Mouse (Mus musculus): ENCODE measurements around the gene Gpsm1.
A peak's percentile ranks its signal among the peaks of the same experiment; 100 is the strongest.

The Gpsm1 gene

DNA sequence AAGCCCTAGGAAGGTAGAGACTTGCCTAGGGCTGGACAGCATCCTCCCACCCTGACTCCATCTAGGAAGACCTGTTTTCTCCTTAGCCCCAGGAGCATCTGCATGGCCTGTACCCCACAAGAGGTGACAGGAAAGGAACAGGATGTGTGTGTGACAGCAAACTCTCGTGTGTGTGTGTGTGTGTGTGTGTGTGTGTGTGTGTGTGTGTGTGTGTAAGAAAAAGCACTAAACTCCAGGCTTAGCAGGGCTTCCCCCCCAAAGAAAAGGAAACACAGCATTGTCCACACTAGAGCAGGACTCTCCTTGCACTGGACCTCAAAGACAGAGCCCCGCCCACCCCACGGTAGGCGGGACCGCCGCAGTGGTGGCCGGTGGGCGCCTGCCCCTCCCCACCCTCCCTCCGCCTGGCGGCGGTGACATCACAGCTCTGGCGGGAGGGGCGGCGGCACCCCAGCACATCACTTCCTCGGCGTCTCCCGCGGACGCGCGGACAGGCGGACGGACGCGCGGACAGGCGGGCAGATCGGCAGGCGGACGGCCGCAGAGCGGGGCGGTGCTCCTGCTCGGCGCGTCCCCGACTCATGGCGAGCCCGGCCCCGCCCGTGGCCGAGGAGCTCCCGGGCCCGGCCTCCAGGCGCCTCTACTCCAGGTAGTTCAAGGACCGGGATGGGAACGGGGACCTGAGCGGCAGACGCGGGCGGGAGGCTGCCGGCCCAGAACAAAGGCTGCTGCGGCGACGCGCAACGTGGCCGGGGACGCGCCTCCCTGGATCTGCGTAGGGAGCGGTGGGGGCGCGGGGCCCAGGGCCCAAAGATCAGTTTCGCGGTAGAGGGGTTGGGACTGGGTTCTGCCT is at the start of gene Gpsm1:
Gpsm1 (plus strand) TSS at position 444 of the 853 bp plus-strand sequence.
- DNase-seq (ENCODE audit: low read depth, low spot score): peak; percentile 69

DNA sequence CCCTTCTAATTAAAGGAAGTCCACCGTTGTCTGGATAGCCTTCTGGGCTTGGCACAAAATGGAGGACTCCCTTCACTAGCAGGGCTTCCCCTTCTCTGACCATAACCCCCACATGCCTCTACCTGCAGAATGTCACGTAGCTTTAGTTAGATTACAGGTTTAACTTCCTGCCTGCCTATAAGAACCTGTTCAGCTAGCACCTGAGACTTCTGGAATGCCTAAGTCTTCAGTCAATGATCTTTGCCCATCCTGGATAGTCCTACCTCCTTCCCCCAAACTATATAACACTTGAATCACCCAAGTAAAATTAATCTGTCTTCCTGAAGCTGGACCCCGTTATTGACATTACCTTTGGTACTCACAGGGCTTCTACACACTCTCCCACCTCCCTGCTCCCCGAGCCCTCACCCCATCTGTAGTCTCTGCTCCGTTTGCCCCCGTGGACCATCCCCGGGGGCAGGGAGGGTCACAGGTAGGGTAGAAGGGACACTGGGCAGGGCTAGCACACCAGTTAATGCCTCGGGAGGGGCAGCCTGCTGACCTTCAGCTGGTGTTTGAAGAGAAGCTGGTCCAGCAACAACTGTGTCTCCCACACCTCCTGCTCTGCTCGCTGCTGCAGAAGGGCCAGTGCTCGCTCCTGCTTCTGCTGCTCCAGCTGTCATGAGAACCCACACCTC is 49.1 kb upstream of the Gpsm1 start:
- no peak for DNase-seq (ENCODE audit: low read depth, low spot score)

- DNase-seq (ENCODE audit: low read depth, low spot score): no peak
Measured at GRCm38 (mm10) chr2:26268216-26268615, 47.1 kb upstream of the Gpsm1 start.

DNA sequence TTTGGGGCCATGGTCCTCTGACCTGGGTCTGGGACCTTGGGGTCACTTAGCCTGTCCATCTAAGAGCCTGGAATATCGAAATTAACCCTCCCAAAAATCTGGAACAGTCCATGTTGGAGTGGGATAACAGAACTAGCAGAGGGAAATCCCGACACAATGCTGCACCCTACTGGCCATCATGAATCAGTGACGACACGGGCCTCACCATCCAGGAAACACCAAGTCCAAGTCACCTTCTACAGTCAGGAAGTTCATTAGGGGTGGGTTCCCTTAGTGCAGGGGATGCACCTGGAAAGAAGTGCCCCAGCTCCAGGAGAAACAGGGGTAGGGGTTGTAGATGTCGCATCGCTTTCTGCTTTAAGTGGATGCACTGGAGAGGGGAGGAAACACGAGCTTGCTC is 41.7 kb upstream of the Gpsm1 start:
- DNase-seq (ENCODE audit: low read depth, low spot score): peak; percentile 85

- DNase-seq (ENCODE audit: low read depth, low spot score): no peak
Measured at GRCm38 (mm10) chr2:26279712-26280111, 35.6 kb upstream of the Gpsm1 start.

DNA sequence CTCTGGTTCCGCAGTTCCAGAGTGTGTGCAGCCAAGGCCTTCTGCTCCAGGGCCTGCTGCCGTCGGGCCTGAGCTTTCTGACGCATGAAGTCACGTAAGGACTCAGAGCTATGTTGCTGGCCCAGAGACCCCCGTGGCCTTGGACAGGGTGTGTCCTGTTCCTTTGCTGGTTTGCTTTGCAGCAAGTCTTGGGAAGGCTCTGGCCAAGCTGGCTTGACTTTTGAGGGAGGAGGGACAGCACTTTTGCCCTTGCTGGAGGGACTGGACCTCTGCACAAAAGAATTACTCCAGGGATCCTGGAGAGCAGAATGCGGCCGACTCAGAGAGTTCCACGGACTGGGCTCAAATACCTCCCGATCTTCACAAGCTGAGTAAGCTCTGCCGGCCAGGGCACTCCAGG is 34.7 kb upstream of the Gpsm1 start:
- DNase-seq (ENCODE audit: low read depth, low spot score): no peak

DNA sequence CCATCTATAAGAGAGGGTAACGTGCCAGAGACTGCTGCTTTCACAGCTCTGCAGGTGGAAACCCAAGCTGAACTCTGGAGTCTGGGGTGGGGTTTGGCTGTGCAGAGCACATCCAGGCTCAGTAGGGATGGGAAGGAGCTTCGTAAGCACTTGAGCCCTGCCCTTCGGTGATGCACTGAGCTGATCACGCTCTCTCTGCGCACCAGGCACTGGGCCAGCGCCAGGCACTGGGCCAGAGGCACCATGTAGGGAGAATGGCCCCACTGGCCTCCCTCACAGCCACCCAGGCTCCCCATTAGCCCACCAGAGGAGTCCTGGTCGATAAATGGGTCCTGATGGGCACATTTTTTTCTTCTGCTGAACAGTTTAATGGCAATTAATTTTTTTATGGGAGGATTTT is 29.5 kb upstream of the Gpsm1 start:
- DNase-seq (ENCODE audit: low read depth, low spot score): no peak

DNA sequence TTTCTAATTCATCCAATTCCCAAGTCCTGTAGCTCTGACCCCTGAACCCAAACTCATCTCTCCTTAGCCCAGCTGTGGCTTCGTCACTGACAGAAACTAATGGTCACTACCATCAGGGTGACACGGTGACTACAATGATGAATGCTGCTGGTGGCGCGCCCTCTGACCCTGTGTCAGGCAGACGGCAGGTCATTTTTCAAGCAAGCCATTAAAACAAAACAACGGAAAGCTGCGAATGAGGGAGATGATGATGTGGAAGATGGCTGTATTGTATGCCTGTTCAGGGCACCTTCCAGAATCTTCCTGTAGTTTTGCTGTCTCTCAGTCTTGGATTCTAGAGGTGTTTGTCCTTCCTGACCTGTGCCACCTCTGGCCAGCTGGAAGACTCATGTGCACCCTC is 28.9 kb upstream of the Gpsm1 start:
- DNase-seq (ENCODE audit: low read depth, low spot score): no peak

DNA sequence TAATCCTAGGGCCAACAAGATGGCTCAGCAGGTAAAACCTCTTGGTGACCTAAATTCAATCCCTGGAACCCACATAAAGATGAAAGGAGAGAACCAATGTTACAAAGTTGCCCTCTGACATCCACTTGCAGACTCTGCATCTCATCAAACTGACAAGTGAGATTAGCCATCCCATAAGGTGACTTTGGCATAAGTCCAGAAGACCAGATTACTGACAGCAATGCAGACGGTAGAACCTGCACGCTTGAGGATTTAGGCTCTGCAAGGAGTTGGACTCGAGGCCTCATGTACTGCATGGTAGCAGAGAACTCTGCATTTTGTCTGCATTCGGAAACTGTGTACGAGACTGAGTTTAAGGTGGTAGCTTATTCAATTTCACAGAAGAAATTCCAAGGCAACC is 25.2 kb upstream of the Gpsm1 start:
- no peak for DNase-seq (ENCODE audit: low read depth, low spot score)

GRCm38 (mm10) chr2:26294457-26294856 is 20.9 kb upstream of the Gpsm1 start, which contains the start of gene Ccdc187:
Gene Ccdc187 (minus strand): TSS chr2:26294557.
- no peak for DNase-seq (ENCODE audit: low read depth, low spot score)

- peak; percentile 26 for DNase-seq (ENCODE audit: low read depth, low spot score)
Measured at GRCm38 (mm10) chr2:26296606-26297195, 18.6 kb upstream of the Gpsm1 start.

GRCm38 (mm10) chr2:26298208-26298855 is 17.0 kb upstream of the Gpsm1 start:
- DNase-seq (ENCODE audit: low read depth, low spot score): peak; percentile 81

DNA sequence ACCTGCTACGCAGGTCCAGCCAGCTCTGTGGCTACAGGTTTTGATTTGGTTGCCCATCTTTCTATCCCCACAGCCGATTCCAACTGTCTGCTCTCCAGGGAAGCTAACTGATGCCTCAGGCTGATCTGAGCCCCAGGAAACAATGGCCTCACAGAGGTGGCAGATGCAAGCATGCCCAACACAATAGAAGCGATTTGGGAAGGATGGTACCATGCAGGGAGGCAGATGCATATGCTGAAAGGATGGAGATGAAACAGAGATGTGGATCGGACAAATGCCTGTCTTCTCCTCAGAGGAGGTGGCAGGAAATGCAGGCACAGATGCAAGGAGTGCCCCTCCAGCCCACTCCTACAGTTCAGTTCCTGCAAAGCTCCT is 16.5 kb upstream of the Gpsm1 start:
- no peak for DNase-seq (ENCODE audit: low read depth, low spot score)

DNA sequence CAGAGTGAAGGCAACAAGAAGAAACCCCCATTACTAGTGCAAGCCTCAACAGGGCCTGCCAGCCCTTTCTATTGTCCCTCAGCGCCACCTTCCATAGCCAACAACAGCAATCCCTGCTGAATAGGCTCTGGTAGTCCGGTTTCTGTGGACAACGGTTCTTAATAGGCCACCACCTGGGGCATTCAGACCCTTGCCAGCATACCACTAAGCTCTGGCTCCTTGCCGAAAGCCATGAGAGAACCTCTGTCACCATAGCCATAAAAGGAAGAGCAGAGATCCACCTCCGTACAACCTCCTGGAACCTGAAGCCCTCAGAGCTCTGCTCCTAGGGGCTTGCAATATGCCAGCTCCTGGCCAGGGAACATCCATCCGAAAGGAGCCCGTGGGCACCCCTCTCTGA is 16.0 kb upstream of the Gpsm1 start:
- no peak for DNase-seq (ENCODE audit: low read depth, low spot score)

DNA sequence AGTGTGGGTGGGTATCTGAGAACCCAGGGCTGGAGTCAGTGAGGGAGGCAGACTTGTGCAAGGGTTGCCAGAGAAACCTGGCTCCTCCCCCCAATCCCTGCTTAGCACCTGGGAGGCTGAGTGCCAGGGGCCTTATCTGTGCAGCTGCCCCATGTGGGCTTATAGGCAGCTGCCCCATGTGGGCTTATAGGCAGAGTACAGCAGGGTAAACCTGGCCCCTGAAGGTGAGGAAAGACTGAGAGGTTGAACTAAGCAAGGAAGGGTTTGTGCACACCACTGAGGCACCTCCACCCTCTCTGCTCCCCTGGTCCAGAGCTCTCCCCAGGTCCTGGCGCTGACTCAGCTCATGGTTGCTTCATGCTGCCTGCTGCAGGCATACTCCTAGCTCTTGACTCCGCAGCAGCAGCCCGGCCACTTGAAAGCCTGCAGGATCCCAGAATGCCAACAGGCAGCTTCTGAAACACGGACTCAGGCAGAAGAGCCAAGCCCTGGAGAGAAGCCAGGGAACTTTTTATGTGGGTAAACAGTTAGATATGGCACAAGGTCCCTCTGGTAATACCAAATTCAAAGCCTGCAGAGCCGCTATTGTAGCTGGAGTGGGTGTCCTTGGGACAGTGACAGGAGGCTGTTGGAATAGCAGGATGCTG is 15.0 kb upstream of the Gpsm1 start:
- DNase-seq (ENCODE audit: low read depth, low spot score): no peak

DNA sequence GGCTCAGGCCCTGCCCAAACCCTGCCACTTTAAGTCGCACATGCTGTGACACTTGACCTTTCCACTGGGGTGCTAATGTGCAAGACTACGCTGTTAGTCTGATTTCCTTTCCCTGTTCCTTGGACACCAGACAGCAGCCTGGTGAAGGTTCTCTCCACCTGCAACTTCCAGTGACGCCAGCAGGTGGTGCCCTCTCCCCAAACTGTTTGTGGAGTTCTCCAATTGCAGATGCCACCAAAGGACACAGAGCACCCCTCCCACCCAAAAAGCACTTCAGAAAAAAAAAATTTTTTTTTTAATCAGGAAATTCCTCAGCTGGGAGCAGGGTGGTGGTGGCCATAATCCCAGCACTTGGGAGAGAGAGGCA is 14.5 kb upstream of the Gpsm1 start:
- DNase-seq (ENCODE audit: low read depth, low spot score): peak; percentile 87

- DNase-seq (ENCODE audit: low read depth, low spot score): no peak
Measured at GRCm38 (mm10) chr2:26302005-26302503, 13.3 kb upstream of the Gpsm1 start.

GRCm38 (mm10) chr2:26304711-26305110 is 10.6 kb upstream of the Gpsm1 start:
- DNase-seq (ENCODE audit: low read depth, low spot score): no peak

- DNase-seq (ENCODE audit: low read depth, low spot score): no peak
Measured at GRCm38 (mm10) chr2:26305555-26305954, 9.8 kb upstream of the Gpsm1 start.

GRCm38 (mm10) chr2:26306702-26307101 is 8.6 kb upstream of the Gpsm1 start:
- DNase-seq (ENCODE audit: low read depth, low spot score): no peak

GRCm38 (mm10) chr2:26309739-26310138 is 5.6 kb upstream of the Gpsm1 start:
- peak; percentile 62 for DNase-seq (ENCODE audit: low read depth, low spot score)

DNA sequence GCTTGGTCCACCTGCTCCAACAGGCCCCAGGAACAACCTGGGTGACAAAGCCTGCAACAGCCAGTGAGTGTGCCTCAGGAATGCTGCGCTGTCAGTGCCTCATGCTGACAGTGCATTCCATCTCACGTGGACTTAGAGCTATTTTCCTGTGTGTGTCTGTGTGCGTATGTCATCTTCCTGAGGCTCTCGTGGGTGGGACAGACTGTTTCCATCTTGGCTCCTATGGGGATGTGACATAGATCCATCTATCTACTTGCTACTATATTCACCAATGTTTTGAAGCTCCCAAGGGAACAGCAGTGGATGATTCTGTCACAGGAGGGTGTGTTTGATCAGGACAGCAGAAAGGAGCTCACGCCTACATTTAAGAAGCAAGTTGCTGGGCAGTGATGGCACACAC is 3.4 kb upstream of the Gpsm1 start:
- no peak for DNase-seq (ENCODE audit: low read depth, low spot score)
